Mouse (Mus musculus): ENCODE measurements around the gene Col26a1.

Gene Col26a1

GRCm38 (mm10) chr5:136881380-136882009 is 1.5 kb downstream of the Col26a1 start:
- peak; percentile 76 for DNase-seq

- DNase-seq = peak; percentile 48
Observed at GRCm38 (mm10) chr5:136880101-136880500, 2.9 kb downstream of the Col26a1 start.

GRCm38 (mm10) chr5:136874271-136874670 is 8.7 kb downstream of the Col26a1 start:
- peak; percentile 45 for DNase-seq

- DNase-seq = no peak
Observed at GRCm38 (mm10) chr5:136872417-136872816, 10.6 kb downstream of the Col26a1 start.

- DNase-seq = no peak
Observed at GRCm38 (mm10) chr5:136869451-136870114, 13.4 kb downstream of the Col26a1 start.

GRCm38 (mm10) chr5:136867706-136868105 is 15.3 kb downstream of the Col26a1 start:
- no peak for DNase-seq

GRCm38 (mm10) chr5:136863961-136864674 is 18.9 kb downstream of the Col26a1 start:
- peak; percentile 36 for DNase-seq

- DNase-seq = no peak
Observed at GRCm38 (mm10) chr5:136863276-136863675, 19.7 kb downstream of the Col26a1 start.

GRCm38 (mm10) chr5:136862806-136863205 is 20.2 kb downstream of the Col26a1 start:
- DNase-seq = no peak

GRCm38 (mm10) chr5:136861191-136861940 is 21.6 kb downstream of the Col26a1 start:
- no peak for DNase-seq

GRCm38 (mm10) chr5:136850716-136851115 is 32.3 kb downstream of the Col26a1 start:
- no peak for DNase-seq

GRCm38 (mm10) chr5:136846385-136847264 is 36.4 kb downstream of the Col26a1 start:
- no peak for DNase-seq

GRCm38 (mm10) chr5:136843930-136844329 is 39.1 kb downstream of the Col26a1 start:
- DNase-seq = no peak

- DNase-seq = peak; percentile 44
Observed at GRCm38 (mm10) chr5:136840036-136840435, 43.0 kb downstream of the Col26a1 start.

- no peak for DNase-seq
Observed at GRCm38 (mm10) chr5:136833053-136833452, 50.0 kb downstream of the Col26a1 start.

GRCm38 (mm10) chr5:136830156-136830555 is 52.9 kb downstream of the Col26a1 start:
- DNase-seq = no peak

- no peak for DNase-seq
Observed at GRCm38 (mm10) chr5:136821971-136822370, 61.0 kb downstream of the Col26a1 start.

GRCm38 (mm10) chr5:136820911-136821310 is 62.1 kb downstream of the Col26a1 start:
- DNase-seq = no peak

GRCm38 (mm10) chr5:136819686-136820085 is 63.3 kb downstream of the Col26a1 start:
- DNase-seq = no peak

GRCm38 (mm10) chr5:136810539-136811374 is 72.3 kb downstream of the Col26a1 start:
- no peak for DNase-seq

GRCm38 (mm10) chr5:136806379-136807056 is 76.5 kb downstream of the Col26a1 start:
- DNase-seq = no peak
